Mouse (Mus musculus) heart, postnatal 0 days (tissue): ENCODE results near the gene Zfp385b. TPM values are rescaled to one million over a fixed set of nuclear protein-coding genes. Genes with fewer than 3 reads are reported as not detected.

Experiments
- ATAC-seq: fragments of 200-750 bp; cut with Nextera tagmentation; 2 replicates; pipeline ENCODE4 v1.8.0; 2017; ENCODE audit warnings: low read depth, moderate number of reproducible peaks, moderate library complexity; ENCODE audit not compliant: insufficient read depth
- DNase-seq: peaks from one replicate; pipeline ENCODE4 v3.0.0-alpha.2; 2016; ENCODE audit warnings: low spot score
- H3K27ac ChIP-seq: fragments of 300-500 bp; sonication (generic); 2 replicates; pipeline ENCODE4 v1.5.1; 2014; ENCODE audit warnings: low read depth, mild to moderate bottlenecking
- H3K27me3 ChIP-seq: fragments of 300-500 bp; sonication (generic); 2 replicates; pipeline ENCODE4 v1.6.1; 2014; ENCODE audit warnings: low read length, mixed read lengths; ENCODE audit not compliant: control insufficient read depth, insufficient read depth
- H3K36me3 ChIP-seq: fragments of 300-500 bp; sonication (generic); replicated peaks from 2 replicates; pipeline ENCODE4 v1.6.1; 2014; ENCODE audit warnings: low read length, mixed read lengths; ENCODE audit not compliant: control insufficient read depth, insufficient read depth
- H3K4me1 ChIP-seq: fragments of 300-500 bp; sonication (generic); 2 replicates; pipeline ENCODE4 v1.6.1; 2014; ENCODE audit warnings: antibody characterized with exemption; ENCODE audit not compliant: control insufficient read depth, insufficient read depth
- H3K4me2 ChIP-seq: fragments of 300-500 bp; sonication (generic); 2 replicates; pipeline ENCODE4 v1.6.1; 2014; ENCODE audit warnings: low read depth, mild to moderate bottlenecking, low read length, moderate library complexity
- H3K4me3 ChIP-seq: fragments of 300-500 bp; sonication (generic); 2 replicates; pipeline ENCODE4 v1.5.1; 2014; ENCODE audit warnings: low read depth, low read length
- H3K9ac ChIP-seq: fragments of 300-500 bp; sonication (generic); replicated peaks from 2 replicates; pipeline ENCODE4 v1.6.1; 2014; ENCODE audit warnings: low read depth, low read length, mixed read lengths
- H3K9me3 ChIP-seq: fragments of 300-500 bp; sonication (generic); replicated peaks from 2 replicates; pipeline ENCODE4 v1.6.1; 2016; ENCODE audit warnings: low read length; ENCODE audit not compliant: control insufficient read depth
- CTCF ChIP-seq: IDR thresholded peaks from 2 replicates; pipeline ENCODE4 v1.5.1; 2016; ENCODE audit warnings: antibody characterized with exemption, control low read depth, low read depth
- EP300 ChIP-seq: IDR thresholded peaks from 2 replicates; pipeline ENCODE4 v1.6.1; 2016; ENCODE audit warnings: antibody characterized with exemption, low read depth
- WGBS: fragments of 180-500 bp; shearing (Covaris S2); extraction: QIAGEN DNeasy Blood & Tissue Kit; methylation state at CpG from one replicate; pipeline ENCODE4 v1.1.7; 2014; 5-methylcytosine and 5-hydroxymethylcytosine counted together
- polyA plus RNA-seq: library from polyadenylated mRNA; unstranded; fragments of >200 nt; fragmentation: Nextera tagmentation; extraction: Ambion mirVana; gene quantifications from 2 replicates; pipeline ENCODE4 v1.2.1, GENCODE M21; 2015
- total RNA-seq: library from RNA; depleted of rRNA; stranded (reverse); fragments of >200 nt; gene quantifications from 2 replicates; pipeline ENCODE4 v1.2.3, GENCODE M21; 2014; ENCODE audit warnings: low replicate concordance; rRNA removed

Zfp385b gene
- total and polyA plus RNA-seq, 2 experiments from 2014 or later, result 1.8 to 4.2 TPM

DNA sequence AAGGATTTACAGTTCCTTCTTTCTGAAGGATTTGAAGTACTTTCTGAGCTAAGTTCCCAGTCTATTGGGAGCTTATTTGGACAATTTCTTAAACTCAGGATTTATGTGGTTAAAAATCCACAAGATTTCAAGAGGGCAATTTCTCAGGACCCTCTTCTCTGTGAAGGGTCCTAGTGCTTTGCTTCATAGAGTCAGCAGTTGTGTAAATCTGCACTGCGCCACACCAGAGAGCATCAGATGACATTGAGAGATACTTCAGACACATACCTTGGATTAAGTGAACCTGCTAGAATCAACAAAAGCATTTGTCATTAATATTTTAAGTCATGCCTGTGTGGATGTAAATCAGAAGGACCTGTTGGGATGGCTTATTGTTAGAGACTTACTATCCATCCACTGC, 439.5 kb downstream of the Zfp385b start:
- Histone ChIP-seq H3K36me3 (no peaks in the 10 kb centered on the region), H3K27me3 (no peaks in the 10 kb centered on the region), H3K4me3 (no peak overlapping the region), H3K4me1 (no peaks in the 10 kb centered on the region), H3K27ac (no peak overlapping the region), H3K4me2 (no peak overlapping the region), H3K9me3 (no peaks in the 10 kb centered on the region), H3K9ac (no peak overlapping the region)
- WGBS, result 89% methylated on average over 1 of the region's 1 CpGs
- no peak for ATAC-seq
- TF ChIP-seq CTCF (no peak), EP300 (no peak)
- DNase-seq, result no peak

GRCm38 (mm10) chr2:77379332-77379731, 440.1 kb downstream of the Zfp385b start:
- no peaks in the 10 kb centered on the region for H3K36me3 ChIP-seq
- TF ChIP-seq EP300 (no peak), CTCF (no peak)
- H3K4me1 ChIP-seq, result no peaks in the 10 kb centered on the region
- H3K4me3 ChIP-seq, result no peak overlapping the region
- H3K9me3 ChIP-seq, result no peaks in the 10 kb centered on the region
- H3K4me2 ChIP-seq, result no peak overlapping the region
- no peak for DNase-seq
- 74% methylated on average over 5 of the region's 5 CpGs for WGBS
- ATAC-seq, result no peak
- no peak overlapping the region for H3K9ac ChIP-seq
- no peaks in the 10 kb centered on the region for H3K27me3 ChIP-seq
- H3K27ac ChIP-seq, result no peak overlapping the region

DNA sequence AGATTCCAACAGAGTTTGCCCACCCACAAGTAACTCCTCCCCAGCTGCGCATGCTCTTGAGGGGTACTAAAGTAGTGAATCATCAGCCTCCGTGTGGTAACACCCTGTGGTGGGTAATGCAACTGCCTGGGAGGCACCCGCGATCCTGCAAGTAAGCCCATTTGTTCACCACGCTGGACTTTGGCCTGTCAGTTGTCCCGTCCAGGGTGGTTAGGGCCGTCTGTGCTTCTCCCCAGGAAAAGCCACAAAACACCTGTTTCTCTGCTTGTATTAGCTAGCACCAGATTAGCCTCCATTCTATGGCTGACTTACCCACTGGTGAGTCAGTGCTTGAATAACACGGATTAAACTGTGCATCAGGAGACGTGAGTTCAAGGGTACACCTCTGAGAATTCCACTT, 442.6 kb downstream of the Zfp385b start:
- WGBS, result 64% methylated on average over 9 of the region's 9 CpGs
- Histone ChIP-seq H3K9ac (no peak overlapping the region), H3K4me2 (no peak overlapping the region), H3K4me1 (no peaks in the 10 kb centered on the region), H3K9me3 (no peaks in the 10 kb centered on the region), H3K27me3 (no peaks in the 10 kb centered on the region), H3K36me3 (no peaks in the 10 kb centered on the region), H3K4me3 (no peak overlapping the region), H3K27ac (no peak overlapping the region)
- no peak for TF ChIP-seq EP300
- no peak for TF ChIP-seq CTCF
- no peak for DNase-seq
- no peak for ATAC-seq

GRCm38 (mm10) chr2:77375155-77375554, 444.3 kb downstream of the Zfp385b start:
- H3K9me3 ChIP-seq, result no peaks in the 10 kb centered on the region
- H3K4me2 ChIP-seq, result no peak overlapping the region
- 66% methylated on average over 8 of the region's 8 CpGs for WGBS
- H3K4me1 ChIP-seq, result no peaks in the 10 kb centered on the region
- no peak overlapping the region for H3K27ac ChIP-seq
- H3K9ac ChIP-seq, result no peak overlapping the region
- DNase-seq (no peak), ATAC-seq (no peak)
- no peak overlapping the region for H3K4me3 ChIP-seq
- H3K27me3 ChIP-seq, result no peaks in the 10 kb centered on the region
- TF ChIP-seq EP300, result no peak
- no peak for TF ChIP-seq CTCF
- H3K36me3 ChIP-seq, result no peaks in the 10 kb centered on the region

DNA sequence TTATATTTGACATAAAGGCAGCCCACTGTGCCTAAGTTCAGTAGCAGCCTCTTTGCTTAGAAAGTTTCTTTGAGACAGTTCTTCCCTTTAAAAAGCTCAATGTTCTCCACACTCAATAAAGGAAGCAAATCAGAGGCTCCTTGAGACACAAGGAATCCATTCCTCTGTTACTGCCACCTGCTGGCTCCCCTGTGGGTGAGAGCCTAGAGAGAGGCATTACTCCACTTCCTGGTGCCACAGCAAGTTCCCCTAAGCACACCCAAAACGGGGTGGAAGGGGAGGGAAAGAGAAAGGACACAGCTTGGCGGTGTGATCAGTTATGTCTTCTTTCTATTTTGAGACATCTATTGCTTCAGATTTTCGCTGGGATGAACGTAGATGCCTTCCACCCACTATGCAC, 450.3 kb downstream of the Zfp385b start:
- Histone ChIP-seq H3K4me2 (no peak overlapping the region), H3K36me3 (no peaks in the 10 kb centered on the region), H3K9me3 (no peaks in the 10 kb centered on the region), H3K9ac (no peak overlapping the region), H3K27me3 (no peaks in the 10 kb centered on the region), H3K4me3 (no peak overlapping the region), H3K4me1 (no peaks in the 10 kb centered on the region), H3K27ac (no peak overlapping the region)
- no peak for ATAC-seq
- TF ChIP-seq EP300 (no peak), CTCF (peak; percentile 33; the same call in 1 of the 2 replicates)
- whole genome bisulfite sequencing, result 63% methylated on average over 4 of the region's 4 CpGs
- no peak for DNase-seq

Other genes with a start within 250 kb of the Zfp385b start
- gene Cwc22, start 126.7 kb upstream of the Zfp385b start, total RNA-seq, result 15.1 and 16.0 TPM in 2 replicates
- 8.9 and 10.8 TPM in 2 replicates for gene Cwc22, start 126.7 kb upstream of the Zfp385b start, polyA plus RNA-seq